Mouse (Mus musculus) small intestine, adult 2 months (tissue): ENCODE results near the gene Gpsm2. TPM values are rescaled to one million over a fixed set of nuclear protein-coding genes. Genes with fewer than 3 reads are reported as not detected.

ENCODE experiments used
- H3K27ac ChIP-seq: fragments of 200-500 bp; 2 replicates; pipeline ENCODE4 v1.5.1; 2012; ENCODE audit warnings: low read depth, low read length, control low read depth, inconsistent platforms; ENCODE audit not compliant: insufficient read depth
- H3K27me3 ChIP-seq: fragments of 200-500 bp; 2 replicates; pipeline ENCODE4 v1.6.1; 2012; ENCODE audit warnings: mild to moderate bottlenecking, moderate library complexity, low read length, inconsistent platforms; ENCODE audit not compliant: control insufficient read depth, insufficient read depth
- H3K36me3 ChIP-seq: fragments of 200-500 bp; 2 replicates; pipeline ENCODE4 v1.6.1; 2012; ENCODE audit warnings: mild to moderate bottlenecking, low read length, control low read depth, inconsistent platforms; ENCODE audit not compliant: control insufficient read depth, insufficient read depth
- H3K4me1 ChIP-seq: fragments of 200-500 bp; 2 replicates; pipeline ENCODE4 v1.6.1; 2012; ENCODE audit warnings: low read length, inconsistent platforms, mixed read lengths; ENCODE audit not compliant: control insufficient read depth, insufficient read depth, insufficient read length
- H3K4me3 ChIP-seq: fragments of 200-500 bp; 2 replicates; pipeline ENCODE4 v1.5.1; 2012; ENCODE audit warnings: low read depth, mild to moderate bottlenecking, control low read depth, inconsistent platforms, low read length, moderate library complexity
- CTCF ChIP-seq: fragments of 200-500 bp; IDR thresholded peaks from 2 replicates; pipeline ENCODE4 v1.5.1; 2012; ENCODE audit warnings: low read depth, mild to moderate bottlenecking, control low read depth, inconsistent platforms, low read length, moderate library complexity, mixed read lengths; ENCODE audit not compliant: insufficient replicate concordance, insufficient read length; ENCODE audit errors: extremely low read depth
- POLR2A ChIP-seq: fragments of 200-500 bp; IDR thresholded peaks from 2 replicates; pipeline ENCODE4 v1.6.1; 2012; ENCODE audit warnings: low read depth, mild to moderate bottlenecking, control low read depth, inconsistent platforms, low read length, moderate library complexity
- WGBS: fragments of 180-500 bp; shearing (Covaris S2); methylation state at CpG from one replicate; pipeline ENCODE4 v1.1.7; 2018; 5-methylcytosine and 5-hydroxymethylcytosine counted together
- polyA plus RNA-seq: library from polyadenylated mRNA; depleted of rRNA; stranded (reverse); fragments of >200 nt; gene quantifications from 2 replicates; pipeline ENCODE4 v1.2.3, GENCODE M21; 2012; rRNA removed

Gene Gpsm2
- polyA plus RNA-seq, 1 experiment, result 8.7 TPM

DNA sequence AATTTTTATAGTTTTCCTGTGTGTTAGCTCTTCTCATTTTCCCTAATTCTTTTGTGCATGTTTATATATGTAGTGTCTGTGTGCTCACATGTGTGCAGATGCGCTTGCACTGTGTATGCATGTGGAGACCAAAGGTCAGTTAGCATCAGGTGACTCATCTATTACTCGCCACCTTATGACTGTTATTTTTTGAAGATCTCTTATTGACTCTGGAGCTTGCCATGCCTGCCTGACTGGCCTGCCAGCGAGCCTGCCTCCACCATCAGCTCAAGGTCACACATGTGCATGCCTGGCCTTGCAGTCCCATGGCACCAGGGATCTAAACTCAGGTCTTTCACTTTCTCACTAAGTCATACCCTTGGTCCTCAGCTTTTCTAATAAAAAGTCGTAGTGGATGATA, 81.1 kb downstream of the Gpsm2 start:
- Histone ChIP-seq H3K4me1 (peaks cover 1% of the 10 kb centered on the region; the same call in 1 of the 2 replicates), H3K36me3 (peaks cover 2% of the 10 kb centered on the region; the same call in 1 of the 2 replicates), H3K4me3 (no peak overlapping the region), H3K27ac (no peak overlapping the region), H3K27me3 (no peaks in the 10 kb centered on the region)
- 47% methylated on average over 4 of the region's 4 CpGs for WGBS
- TF ChIP-seq POLR2A (no peak), CTCF (no peak)

DNA sequence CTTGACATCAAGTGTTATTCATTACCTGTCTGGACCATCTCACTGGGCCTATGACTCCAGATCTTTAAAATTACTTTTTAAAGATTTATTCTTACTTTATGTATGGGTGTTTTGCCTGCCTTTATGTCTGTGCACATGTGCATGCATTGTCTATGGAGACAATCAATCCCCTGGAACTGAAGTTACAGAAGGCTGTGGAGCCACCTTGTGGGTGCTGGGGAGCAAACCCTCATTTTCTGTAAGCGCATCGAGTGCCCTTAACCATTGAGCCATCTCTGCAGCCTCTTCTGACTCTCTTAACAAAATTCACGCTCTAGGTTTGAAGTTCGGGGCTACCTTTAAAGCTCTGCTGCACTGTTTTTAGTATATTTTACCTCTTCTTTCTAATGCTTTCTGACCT, 82.7 kb downstream of the Gpsm2 start:
- Histone ChIP-seq H3K27me3 (no peaks in the 10 kb centered on the region), H3K27ac (no peak overlapping the region), H3K4me1 (peaks cover 1% of the 10 kb centered on the region; the same call in 1 of the 2 replicates), H3K36me3 (no peaks in the 10 kb centered on the region), H3K4me3 (no peak overlapping the region)
- 67% methylated on average over 4 of the region's 4 CpGs for WGBS
- TF ChIP-seq POLR2A (no peak), CTCF (no peak)

DNA sequence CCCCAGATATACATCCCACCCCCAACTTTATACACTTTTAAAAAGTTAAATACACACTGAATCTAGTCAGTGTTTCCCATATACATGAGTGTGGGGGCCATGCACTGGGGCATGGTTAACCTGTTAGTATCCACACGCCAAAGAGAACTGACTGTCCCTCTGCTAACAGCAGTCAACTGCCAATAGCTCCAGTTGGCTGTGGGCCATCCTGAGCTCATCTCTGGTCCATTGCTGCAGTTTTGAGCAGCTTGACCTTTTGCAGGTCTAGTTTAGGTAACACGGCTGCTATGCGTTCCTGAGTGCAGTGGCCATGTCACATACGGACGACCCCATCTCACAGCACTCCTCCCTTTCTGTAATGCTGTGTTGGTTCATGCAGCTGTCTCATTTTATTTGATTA, 87.3 kb downstream of the Gpsm2 start:
- Histone ChIP-seq H3K4me1 (no peaks in the 10 kb centered on the region), H3K36me3 (no peaks in the 10 kb centered on the region), H3K27me3 (no peaks in the 10 kb centered on the region), H3K27ac (no peak overlapping the region), H3K4me3 (no peak overlapping the region)
- 86% methylated on average over 5 of the region's 5 CpGs for WGBS
- no peak for TF ChIP-seq CTCF
- no peak for TF ChIP-seq POLR2A

Other genes with a start within 250 kb of the Gpsm2 start
- not detected in 2 replicates for gene 1700013F07Rik, start 188.2 kb downstream of the Gpsm2 start, polyA plus RNA-seq
- 15.2 and 19.4 TPM in 2 replicates for gene 5330417C22Rik, start 185.8 kb downstream of the Gpsm2 start, polyA plus RNA-seq
- 1.4 and 2.9 TPM in 2 replicates for gene Tmem167b, start 159.8 kb downstream of the Gpsm2 start, polyA plus RNA-seq
- 0.06 and 0.51 TPM in 2 replicates for gene Taf13, start 150.6 kb downstream of the Gpsm2 start, polyA plus RNA-seq
- gene Wdr47, start 131.0 kb downstream of the Gpsm2 start, polyA plus RNA-seq, result 0.94 and 1.3 TPM in 2 replicates
- gene Clcc1, start 68.4 kb downstream of the Gpsm2 start, polyA plus RNA-seq, result 7.3 and 17.7 TPM in 2 replicates
- gene Aknad1, start 17.3 kb upstream of the Gpsm2 start, polyA plus RNA-seq, result not detected in 2 replicates
- 1.7 and 4.5 TPM in 2 replicates for gene Stxbp3, start 118.2 kb upstream of the Gpsm2 start, polyA plus RNA-seq
- 0.10 TPM in 2 replicates for gene Fndc7, start 167.7 kb upstream of the Gpsm2 start, polyA plus RNA-seq
- gene Prpf38b, start 189.4 kb upstream of the Gpsm2 start, polyA plus RNA-seq, result 38.0 and 73.9 TPM in 2 replicates
- gene Henmt1, start 217.6 kb upstream of the Gpsm2 start, polyA plus RNA-seq, result not detected in 2 replicates
- not detected in 2 replicates for gene Gm9857, start 218.1 kb upstream of the Gpsm2 start, polyA plus RNA-seq